Mouse (Mus musculus) B cell, adult 2 months (primary cell): ENCODE measurements around the gene Arl4c.
"Not testable (repeated sequence)": the region's sequence is repeated elsewhere in the genome, so short reads cannot be mapped to it uniquely, and the experiment has no call there.

Source experiments
- DNase-seq, 2 experiments: peaks; one replicate each; pipeline ENCODE4 v3.0.0; 2022

Arl4c gene

DNA sequence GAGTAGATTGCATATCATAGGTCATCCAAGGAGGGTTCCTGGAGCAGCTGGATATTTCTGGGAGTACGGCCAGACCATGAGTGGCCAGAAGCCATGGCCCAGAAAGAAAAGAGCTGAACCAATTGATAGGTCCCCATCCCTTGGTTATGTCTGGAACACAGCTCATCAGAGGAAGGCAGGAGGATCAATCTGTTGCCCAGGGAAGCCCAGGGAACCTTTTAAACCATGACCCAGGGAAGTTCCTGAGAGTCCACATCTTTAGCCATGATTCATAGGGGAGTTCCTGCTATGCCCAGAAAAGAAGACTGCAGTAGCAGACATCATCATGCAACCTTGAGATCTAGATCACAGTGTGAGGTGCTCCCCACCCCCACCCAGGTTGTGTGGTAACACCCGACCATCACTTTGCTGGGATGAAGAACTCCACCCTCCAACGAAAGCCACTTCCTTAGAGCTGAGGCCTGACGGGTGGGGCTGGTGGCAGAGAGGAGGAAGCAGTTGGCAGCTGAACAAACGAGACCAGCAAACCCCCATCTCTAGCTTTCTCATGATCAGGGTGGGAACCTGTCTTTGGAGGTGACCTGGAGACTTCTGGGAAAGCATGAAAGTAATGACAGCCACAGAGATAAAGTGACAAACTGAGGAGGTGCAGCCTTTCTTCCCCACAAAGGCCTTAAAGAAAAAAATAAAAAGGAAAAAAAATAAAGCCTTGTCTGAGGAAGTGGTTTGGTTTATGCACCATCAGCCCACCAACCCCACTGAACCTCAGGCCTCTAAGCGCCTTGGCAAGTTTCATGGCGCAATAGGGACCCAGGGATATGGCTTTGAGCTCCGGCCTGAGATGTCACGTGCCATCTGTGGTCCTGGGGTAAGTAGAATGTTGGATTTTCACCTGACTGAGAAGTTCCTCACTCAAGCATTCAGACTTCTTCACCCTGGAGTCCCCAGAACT, 47.2 kb downstream of the Arl4c start:
- peak; percentile 27 to 29 for DNase-seq

DNA sequence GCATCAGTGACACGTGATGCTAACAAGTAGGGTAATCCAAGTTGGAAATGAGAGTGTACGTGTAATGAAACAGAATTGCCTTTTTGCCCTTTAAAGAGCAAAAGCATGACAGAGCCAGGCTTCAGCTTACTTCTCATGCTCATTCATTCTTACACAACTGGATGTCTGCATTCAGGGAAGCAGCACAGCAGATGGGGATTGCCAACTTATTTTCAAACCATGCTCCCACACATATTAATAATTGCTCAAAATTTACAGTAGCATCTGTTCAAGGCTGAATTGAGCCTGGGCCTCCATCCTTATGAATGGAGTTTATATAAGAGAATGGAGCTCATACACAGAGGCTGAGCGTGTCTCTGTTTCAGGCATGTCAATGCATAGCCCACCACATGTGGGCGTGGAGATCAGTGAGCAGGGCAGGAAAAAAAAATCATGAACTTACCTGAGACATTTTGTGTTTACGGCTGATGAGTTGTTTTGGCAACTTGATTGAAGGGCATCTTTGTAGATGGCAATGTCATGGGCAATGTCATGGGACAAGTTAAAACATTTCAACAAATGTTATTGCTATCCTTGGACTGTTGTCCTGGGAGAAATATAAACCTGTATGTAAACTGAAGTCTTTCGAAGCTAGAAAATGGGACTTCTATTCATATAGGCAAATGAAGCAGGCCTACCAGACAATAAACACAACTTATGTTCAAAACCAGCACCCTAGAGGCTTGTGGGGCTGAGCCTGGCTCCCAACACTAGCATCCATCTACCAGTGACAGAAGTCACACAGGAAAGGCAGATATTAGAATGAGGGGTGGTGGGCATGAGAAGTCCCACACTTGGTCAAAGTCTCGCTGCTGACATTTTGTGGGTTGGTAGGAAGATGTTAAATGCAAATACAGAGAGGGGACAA, 48.2 kb downstream of the Arl4c start:
- no peak for DNase-seq

DNA sequence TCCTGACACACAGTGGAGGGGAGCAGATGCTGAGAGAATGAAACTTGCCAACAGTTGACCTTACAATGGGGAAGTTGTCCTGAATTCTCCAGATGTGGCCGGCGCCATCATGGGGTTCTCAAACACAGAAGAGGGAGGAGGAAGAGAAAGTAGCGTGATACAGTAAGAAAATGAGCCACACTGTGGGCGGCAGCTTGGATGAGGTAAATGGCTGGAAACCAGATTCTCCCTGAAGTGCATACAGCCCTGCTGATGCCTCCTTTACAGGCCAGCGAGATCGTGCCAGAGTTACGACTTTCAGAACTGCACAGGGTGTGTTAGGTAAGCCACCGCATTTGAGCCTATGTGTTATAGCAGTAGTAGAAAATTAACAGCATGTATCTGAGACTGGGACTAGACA, 49.3 kb downstream of the Arl4c start:
- DNase-seq = no peak

DNA sequence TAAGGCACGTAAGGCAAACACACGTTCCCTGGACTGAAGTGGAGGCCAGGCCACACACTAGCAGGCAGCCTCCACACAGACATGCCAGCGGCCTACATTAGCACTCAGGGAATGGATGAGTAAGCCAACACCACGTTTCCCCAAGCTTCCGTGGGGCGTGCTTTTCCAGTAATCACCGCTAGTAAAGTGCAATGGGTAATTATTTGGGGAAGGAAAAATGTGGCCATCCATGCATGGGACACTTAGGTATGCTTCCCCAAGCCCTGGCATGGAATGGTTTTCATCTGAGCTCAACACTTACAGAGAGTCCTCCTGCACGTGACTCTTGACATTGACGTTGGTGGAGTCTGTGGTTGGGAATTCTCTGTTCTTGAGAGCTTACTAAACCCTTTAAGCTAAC, 50.4 kb downstream of the Arl4c start:
- no peak for DNase-seq

DNA sequence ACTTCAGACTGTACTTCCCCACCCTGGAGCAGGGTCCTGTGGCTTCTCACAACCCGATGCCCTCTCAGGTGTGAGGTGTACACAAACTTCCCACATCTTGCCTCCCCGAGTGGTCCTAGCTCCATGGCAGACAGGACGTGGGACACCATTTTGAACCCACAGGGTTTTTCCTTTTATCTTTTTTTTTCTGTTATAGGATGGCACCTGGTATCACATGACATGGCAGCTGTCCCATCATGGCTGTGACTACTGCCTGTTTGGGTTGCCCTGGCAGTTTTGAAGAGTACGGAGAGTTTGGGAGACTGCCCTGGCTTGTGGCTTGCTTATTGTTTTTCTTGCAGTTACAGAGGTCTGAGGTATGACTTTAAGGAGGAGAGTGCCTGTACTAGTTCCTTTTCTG, 53.3 kb downstream of the Arl4c start:
- DNase-seq = no peak

DNA sequence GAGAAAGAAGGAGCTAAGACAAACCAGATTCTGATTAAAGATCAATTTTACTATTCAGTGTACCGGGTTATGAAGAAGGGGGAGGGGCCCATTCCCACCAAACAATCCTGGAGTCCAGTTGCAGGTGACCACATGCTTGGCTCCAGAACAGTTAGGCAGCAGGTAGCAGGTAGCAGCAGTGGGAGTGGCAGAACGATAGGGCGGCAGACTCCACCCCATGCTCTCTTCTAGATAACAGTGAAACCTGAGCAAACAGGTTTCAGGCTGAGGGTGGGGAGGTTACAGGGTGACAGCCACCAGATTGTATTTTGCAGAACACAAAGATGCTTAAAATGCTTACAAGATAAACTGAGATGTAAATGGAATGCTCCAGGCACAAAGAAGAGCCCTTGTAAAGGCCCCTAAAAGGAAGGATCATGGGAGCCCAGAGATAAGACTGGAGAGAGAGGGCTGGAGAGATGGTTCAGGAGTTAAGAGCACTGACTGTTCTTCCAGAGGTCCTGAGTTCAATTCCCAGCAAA, 56.4 kb downstream of the Arl4c start:
- DNase-seq = no peak

DNA sequence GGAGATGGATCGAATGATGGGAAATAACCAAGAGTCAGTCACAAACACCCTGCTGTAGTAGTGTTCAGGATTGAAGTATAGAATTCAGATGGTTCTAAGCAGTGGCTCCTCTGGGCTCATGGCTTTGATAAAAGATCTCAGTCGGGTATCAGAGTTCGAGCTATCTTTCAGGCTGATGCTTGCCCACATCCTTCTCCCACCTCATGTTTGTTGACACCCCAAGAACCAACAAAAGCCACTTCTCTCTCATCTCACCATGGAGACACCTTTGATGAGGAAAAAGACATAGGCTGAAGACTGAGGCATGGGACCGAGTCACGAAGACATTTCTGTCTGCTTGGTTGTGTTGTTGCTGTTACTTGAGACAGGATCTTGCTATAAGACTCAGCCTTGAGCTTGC, 57.6 kb downstream of the Arl4c start:
- DNase-seq = no peak

DNA sequence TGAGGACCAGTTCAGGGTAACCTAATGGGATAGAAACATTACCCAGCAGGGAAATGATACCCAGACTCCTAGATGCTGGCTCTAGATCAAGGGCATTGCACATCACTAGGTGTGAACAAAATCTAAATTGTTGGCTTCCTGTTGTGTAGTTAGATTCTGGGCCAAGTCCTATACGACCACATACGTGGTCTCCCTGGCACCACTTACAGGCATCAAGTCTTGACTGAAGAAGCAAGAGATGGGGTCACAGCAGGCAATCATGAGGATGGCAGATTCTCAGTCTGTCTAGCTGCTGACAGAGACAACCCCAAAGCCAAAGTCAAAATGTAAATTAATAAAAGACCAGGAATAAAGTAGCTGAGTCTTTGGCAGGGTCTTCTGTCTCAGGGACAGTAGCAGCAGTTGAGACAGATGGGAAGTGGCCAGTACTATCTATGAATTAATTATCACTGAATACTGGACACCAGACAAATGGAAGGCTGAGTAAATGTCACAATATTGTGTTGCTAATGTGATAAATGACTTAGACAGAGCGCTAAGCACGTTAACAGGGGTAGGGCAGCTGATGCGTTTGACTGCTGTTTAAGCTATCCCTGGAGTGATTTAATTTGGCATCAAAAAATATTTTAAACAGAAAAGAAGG, 58.7 kb downstream of the Arl4c start:
- DNase-seq = no peak

DNA sequence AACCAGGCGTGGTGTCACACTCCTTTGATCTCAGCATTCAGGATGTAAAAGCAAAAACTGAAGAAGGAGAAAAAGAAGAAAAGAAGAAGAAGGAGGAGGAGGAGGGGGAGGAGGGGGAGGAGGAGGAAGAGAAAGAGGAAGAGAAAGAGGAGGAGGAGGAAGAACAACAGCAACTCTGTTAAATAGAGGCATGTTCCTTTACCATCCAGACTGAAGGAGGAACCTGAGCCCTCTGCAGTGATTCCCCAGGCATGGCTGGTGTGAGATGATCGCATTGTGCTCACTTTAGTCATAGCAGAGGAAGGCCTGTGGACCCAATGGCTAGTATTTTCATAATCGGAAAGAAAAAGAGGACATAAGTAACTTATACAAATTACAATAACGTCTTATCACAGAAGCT, 59.3 kb downstream of the Arl4c start:
- no peak for DNase-seq

DNA sequence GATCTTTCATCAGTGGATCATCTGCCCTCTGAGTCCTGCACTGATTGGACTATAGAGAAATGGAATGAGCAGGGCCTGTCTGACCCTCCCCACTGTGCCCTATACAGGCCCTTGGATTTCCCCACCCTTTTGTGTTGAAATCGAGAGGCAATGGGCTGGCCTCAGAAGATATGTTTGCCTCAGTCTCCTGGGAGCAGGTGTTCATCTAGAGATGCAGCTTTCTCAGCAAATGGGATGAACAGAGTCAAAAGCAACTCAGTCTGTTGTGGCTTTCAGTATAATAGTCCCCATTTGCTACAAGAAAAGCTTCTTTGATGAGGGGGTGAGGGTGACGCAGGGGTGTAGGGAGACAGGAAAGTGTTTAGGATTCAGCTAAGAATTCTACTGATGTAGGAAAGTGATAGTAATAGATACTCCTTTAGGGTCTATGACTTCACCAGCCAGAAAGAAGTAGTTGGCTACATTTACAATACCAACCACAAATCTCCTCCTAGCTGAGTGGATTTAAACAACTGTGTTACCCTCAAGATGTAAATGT, 60.3 kb downstream of the Arl4c start:
- no peak for DNase-seq

DNA sequence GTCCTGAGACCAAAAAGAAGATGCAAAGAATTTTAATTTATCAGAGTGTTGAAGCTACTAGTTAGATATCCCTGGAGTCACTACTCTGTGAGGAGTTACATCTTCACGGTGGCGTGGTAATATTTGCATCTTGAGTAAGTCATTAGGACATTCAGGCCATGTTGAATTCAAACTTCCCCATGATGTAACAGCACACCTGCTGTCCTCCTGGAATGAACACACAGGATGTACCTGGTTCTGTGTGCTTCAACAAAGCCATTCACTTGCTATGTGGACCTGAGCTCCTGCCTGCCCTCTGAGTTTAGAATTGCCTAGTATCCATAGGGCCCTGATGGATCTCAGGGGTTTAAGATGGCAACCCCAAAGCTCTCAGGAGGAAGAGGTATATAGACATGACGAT, 60.8 kb downstream of the Arl4c start:
- no peak for DNase-seq

DNA sequence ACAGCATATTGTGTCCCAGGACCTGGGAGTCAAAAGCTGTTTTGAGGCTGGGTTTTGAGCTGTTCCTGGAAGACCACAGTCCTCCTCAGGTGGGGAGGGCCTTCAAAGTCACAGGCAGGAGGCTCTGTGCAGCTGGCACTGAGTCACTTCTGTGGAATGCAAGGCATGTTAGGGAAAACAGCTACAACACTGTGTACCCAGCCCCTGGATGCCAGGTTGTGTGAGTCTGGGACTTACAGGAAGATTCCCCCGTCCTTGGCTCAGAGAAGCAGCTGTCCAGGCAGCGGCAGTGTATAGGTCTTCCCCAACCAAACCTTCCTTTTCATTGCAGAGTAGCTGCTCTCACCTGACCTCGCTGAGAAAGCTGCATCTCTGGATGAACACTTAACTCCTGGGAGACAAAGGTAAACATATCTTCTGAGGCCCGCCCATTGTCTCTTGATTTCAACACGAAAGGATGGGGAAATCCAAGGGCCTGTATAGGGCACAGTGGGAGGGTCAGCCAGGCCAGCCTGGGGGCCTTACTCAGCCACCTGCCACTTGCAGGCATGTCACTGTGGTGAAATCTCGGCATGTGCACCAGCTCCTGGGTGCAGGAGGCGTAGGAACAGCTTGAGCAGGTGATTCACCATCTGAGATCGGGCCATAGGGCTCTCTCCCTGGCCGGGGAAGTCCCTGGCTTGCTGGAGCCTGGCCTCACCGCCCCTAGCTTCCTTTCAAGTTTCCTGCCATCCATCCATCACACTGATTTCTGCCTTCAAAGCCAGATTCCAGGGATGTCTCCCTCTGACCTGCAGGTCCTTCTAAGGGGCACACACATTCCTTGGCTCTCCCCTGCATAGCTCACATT, 62.4 kb downstream of the Arl4c start:
- DNase-seq = no peak

DNA sequence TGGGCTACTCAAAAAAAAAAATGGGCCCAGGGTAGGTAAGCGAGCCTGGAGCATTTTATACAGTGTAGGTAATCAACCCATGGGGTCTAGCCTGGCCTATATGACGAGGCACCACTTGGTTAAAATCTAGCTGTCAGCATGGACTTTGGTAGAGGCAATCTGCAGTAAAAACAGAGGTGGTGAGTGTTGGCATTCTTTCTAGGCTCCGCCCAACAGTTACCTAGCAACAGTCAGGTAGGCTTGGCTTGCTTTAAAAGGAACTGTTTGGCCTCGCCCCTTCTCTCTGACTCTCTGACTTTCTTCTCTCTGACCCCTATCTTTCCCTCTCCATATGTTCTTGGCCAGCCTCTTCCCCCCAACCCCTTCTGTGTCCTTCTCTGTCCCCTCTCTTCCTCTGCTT, 63.4 kb downstream of the Arl4c start:
- no peak for DNase-seq

DNA sequence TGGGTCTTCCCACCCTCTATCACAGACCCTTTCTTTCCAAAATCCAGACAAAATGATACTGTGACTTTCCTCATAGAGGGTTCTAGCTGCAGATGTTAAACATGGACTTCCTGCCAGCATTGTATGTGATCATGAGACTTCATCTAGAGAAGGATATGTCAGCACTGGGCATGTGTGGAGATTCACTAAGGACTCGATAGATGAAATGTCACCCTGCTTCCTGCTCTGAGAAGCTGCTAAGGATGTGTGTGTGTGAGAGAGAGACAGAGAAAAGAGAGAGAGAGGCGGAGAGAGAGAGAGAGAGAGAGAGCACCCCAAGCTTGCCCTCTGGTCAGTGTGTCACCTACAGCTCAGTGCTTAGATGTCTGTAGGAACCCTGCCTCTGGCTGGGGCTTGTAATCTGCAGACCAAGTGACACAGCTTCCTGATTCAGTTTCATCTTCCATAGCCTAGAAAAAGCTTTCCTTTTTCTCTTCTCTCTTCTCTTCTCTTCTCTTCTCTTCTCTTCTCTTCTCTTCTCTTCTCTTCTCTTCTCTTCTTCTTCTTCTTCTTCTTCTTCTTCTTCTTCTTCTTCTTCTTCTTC, 65.4 kb downstream of the Arl4c start:
- DNase-seq = not testable (repeated sequence)

DNA sequence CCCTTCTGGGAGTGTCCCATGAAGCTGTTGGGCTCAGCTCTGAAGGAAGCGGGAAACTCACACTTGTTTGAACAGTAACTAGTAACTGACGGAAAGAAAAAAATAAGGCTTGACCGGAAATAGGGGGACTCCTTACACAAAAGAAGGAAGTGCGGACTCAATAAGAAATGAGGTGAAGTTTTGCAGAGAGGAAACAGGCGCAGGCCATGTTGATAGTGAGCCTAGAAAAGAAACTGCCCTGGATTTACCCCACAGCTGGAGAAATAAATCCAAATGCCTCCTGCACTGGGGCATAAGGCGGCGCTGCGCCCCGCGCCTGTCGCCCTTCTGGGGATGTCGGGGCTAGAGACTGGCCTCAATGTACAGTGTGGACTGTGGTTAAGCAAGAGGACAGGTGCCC, 66.4 kb downstream of the Arl4c start:
- DNase-seq = no peak

DNA sequence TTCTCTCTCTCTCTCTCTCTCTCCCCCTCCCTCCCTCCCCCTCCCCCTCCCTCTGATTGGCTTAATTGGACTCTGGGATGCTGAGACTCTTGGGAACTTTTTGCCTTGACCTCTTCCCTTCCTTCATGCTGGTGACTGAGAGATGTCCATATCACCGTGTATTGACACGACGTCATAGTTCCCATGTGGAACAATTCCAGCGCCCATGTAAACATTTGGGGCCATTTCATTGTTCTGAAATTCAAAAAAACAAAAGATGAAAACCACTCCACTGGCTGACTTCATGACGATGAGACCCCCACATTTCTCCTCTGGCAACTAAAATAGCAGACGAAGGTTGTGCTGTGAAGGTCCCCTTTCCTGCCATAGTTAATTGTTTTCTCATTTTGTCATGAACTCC, 69.2 kb downstream of the Arl4c start:
- no peak for DNase-seq

DNA sequence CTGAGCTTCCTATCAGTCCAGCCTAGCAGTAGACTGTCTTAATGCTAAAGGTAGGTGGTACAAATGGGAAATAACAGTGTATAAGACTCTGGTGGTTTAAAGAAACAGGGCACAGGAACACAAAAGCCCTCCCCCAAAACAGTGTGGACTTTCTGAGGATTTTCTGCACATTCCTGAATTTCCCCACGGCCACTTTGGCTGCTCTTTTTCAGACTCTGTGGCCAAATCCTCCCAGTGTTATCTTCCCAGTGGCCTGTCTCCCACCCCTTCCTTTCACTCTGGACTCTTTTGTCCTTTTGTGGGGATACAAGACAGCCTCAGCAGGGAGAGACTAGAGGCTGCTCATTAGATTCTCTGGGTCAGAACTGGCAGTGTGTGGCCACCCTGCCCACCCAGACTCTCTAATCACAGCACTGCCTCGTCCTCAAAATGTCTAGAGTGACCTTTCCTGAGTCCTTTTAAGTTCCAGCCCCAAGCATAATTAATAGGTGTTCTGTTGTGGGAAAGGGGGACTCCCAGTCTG, 72.0 kb downstream of the Arl4c start:
- DNase-seq = no peak

DNA sequence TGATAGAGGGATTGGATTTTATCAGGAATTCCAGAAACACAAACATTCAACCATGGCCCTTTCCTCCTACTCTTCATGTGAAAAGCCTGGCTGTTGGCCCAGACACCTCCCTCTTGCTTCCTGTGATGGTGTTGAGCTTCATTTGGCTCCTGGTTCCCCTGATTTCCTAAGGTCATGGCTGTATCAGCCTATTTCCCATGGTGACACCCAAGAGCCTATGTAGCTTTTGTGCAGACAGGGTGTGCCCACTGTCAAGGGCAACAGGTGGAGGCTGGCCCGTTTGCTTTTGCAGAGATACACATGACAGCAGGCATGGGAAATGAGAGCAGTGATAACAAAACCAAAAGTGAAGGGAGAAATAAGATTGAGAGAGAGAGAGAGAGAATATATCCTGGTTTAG, 76.8 kb downstream of the Arl4c start:
- no peak for DNase-seq

DNA sequence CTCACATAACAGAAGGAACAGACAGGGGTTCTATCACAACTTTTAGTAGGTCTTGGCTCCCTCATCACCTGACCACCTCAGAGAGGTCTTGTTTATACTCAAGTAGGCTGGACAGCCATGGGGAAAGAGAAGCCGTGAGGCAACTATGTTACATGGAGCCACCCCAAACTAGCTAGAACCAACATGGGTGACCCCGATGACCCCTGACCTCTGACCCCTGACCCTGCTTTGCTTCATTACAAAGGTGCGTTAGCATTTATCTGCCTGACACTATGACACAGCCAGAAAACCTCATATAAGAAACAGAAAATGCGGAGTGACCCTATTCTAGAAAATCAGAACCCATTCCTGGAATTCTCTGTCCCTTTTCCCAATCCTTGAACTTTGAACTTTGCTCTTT, 77.6 kb downstream of the Arl4c start:
- no peak for DNase-seq

DNA sequence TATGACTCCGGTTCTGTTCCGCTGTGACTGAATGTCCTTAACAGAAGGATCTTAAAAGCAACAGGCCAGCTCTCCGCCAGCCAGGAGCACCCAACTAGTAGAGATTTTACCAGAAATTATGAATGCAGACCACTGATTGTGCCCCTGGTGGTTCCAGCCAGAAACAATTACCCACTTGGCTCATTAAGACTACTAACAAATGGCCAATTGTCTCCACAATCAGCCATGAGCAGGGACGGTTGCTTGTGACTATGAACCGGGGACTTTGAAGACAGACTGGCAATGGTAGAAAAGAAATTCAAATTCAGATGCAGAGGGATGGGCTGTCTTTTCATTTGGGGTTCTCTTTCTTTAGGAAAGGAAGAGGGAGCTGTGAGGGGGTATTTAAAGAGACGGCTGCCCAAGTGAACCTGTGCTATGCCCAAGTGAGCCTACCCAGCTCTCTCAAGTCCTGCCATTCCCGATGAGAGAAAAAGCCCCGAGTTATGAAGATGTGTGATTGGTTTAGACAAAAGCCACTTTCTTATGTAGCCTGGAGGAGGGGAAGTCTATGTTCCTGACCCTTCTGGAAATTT, 78.4 kb downstream of the Arl4c start:
- DNase-seq = no peak
